ENCODE assay signal across 33 mouse cellular contexts in the genomic region with DNA sequence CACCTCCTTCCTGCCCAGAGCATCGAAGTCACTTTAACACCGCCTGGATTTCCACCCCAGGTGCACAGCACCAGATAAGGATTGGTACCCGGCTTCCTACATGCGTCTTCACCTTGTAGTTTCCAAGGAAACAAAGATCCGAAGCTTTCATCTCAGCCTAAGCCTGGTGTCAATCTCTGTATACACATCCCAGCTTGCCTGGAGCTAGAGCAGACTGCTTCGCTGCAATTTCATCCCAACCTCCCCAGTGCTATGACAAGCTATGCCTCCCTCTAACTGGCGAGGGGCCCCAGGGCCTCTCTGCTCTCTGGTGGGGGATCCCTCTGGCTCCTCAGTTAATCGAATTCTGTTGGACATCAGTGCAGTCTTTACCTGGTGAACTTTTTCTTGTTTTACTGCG. TPM values are rescaled to one million over a fixed set of nuclear protein-coding genes. Genes with fewer than 3 reads are reported as not detected.
DNase-seq lines count a peak whose midpoint lies in the region; ATAC-seq and TF ChIP-seq lines count a peak whose summit lies in the region.
"Had no signal": no experiment of that assay in that cellular context is flagged by ENCODE, and none has a peak within 500 bp of the region (broad histone marks: within the 10 kb centered on the region; RNA-seq: fewer than 3 reads in every experiment).

No protein-coding gene starts in this region.

- TF ChIP-seq CTCF in hindbrain, postnatal 0 days (IDR thresholded peaks at IDR 0.05; ENCODE audit: low read depth): no peak

- no peaks in the 10 kb centered on the region for H3K4me1 ChIP-seq in embryonic facial prominence, embryonic 11.5 days (ENCODE audit: control insufficient read depth, insufficient read depth, low read length)
- H3K4me1 ChIP-seq in embryonic facial prominence, embryonic 10.5 days: peaks cover 8% of the 10 kb centered on the region; the same call in 1 of the 2 replicates
- H3K4me1 ChIP-seq in hindbrain, postnatal 0 days (ENCODE audit: insufficient read depth, low read length): peaks cover 3% of the 10 kb centered on the region; the same call in 1 of the 2 replicates
- peaks cover 6% of the 10 kb centered on the region for H3K4me1 ChIP-seq in hindbrain, embryonic 10.5 days (replicated peaks)
- H3K4me1 ChIP-seq in embryonic facial prominence, embryonic 14.5 days (ENCODE audit: control insufficient read depth, insufficient read depth, low read length): no peaks in the 10 kb centered on the region
- H3K4me1 ChIP-seq in midbrain, embryonic 15.5 days: peaks cover 15% of the 10 kb centered on the region
- H3K4me1 ChIP-seq: heart, embryonic 13.5 days; liver, embryonic 13.5 days; midbrain, embryonic 12.5 days; neural tube, embryonic 12.5 days had no signal

- 72% methylated on average over 9 of the region's 9 CpGs for WGBS in embryonic facial prominence, embryonic 11.5 days
- 71% methylated on average over 9 of the region's 9 CpGs for WGBS in embryonic facial prominence, embryonic 10.5 days
- WGBS in hindbrain, postnatal 0 days: 62% methylated on average over 9 of the region's 9 CpGs
- WGBS in hindbrain, embryonic 10.5 days: 77% methylated on average over 9 of the region's 9 CpGs
- WGBS in embryonic facial prominence, embryonic 14.5 days: 58% methylated on average over 9 of the region's 9 CpGs
- 40% methylated on average over 9 of the region's 9 CpGs for WGBS in midbrain, embryonic 15.5 days

- no peak for ATAC-seq in embryonic facial prominence, embryonic 11.5 days (replicated peaks; ENCODE audit: insufficient number of reproducible peaks, low FRiP score, low TSS enrichment, low read depth)
- ATAC-seq in hindbrain, postnatal 0 days: peak; percentile 55; the same call in 1 of the 2 replicates
- ATAC-seq in embryonic facial prominence, embryonic 14.5 days (ENCODE audit: low read depth): no peak
- peak; percentile 82 for ATAC-seq in midbrain, embryonic 15.5 days (replicated peaks)
- ATAC-seq: activated CD4-positive, CD25-positive, alpha-beta regulatory T cell, adult 4 months had no signal

- peak; percentile 6 for DNase-seq in embryonic facial prominence, embryonic 11.5 days (ENCODE audit: low spot score)
- no peak for DNase-seq in embryonic facial prominence, embryonic 10.5 days (ENCODE audit: low spot score)
- DNase-seq in hindbrain, postnatal 0 days (ENCODE audit: low spot score): peak; percentile 45
- no peak for DNase-seq in hindbrain, embryonic 10.5 days (ENCODE audit: low spot score)
- peak; percentile 20 for DNase-seq in embryonic facial prominence, embryonic 14.5 days (ENCODE audit: low spot score)
- no peak for DNase-seq in layer of hippocampus, adult 9-10 months (ENCODE audit: low spot score)
- no peak for DNase-seq in frontal cortex, postnatal 10 days (ENCODE audit: low spot score in 2 of 2)
- DNase-seq: adrenal gland, adult 2 months; adrenal gland, postnatal 36 days; cerebellum, adult 9-10 months; cerebellum, postnatal 36 days; gastrocnemius, postnatal 36 days; heart, postnatal 10 days; kidney, adult 18-20 months; kidney, postnatal 25 days; left cerebral cortex, postnatal 4 days; liver, embryonic 13.5 days; lung, adult 18-20 months; lung, postnatal 10 days; right cerebral cortex, postnatal 14 days had no signal

- no peak overlapping the region for H3K27ac ChIP-seq in embryonic facial prominence, embryonic 11.5 days (replicated peaks; ENCODE audit: low read depth, low read length)
- no peak overlapping the region for H3K27ac ChIP-seq in embryonic facial prominence, embryonic 10.5 days (replicated peaks)
- no peak overlapping the region for H3K27ac ChIP-seq in hindbrain, postnatal 0 days
- no peak overlapping the region for H3K27ac ChIP-seq in hindbrain, embryonic 10.5 days
- H3K27ac ChIP-seq in embryonic facial prominence, embryonic 14.5 days (replicated peaks; ENCODE audit: low read depth, low read length): no peak overlapping the region
- peak overlapping the region; percentile 67 for H3K27ac ChIP-seq in midbrain, embryonic 15.5 days
- H3K27ac ChIP-seq: embryonic facial prominence, embryonic 13.5 days; heart, embryonic 13.5 days; hindbrain, embryonic 15.5 days; kidney, embryonic 15.5 days; liver, embryonic 13.5 days; midbrain, embryonic 12.5 days; neural tube, embryonic 12.5 days had no signal

- no peaks in the 10 kb centered on the region for H3K9me3 ChIP-seq in embryonic facial prominence, embryonic 11.5 days (replicated peaks; ENCODE audit: control insufficient read depth, low read length)
- no peaks in the 10 kb centered on the region for H3K9me3 ChIP-seq in embryonic facial prominence, embryonic 10.5 days
- no peaks in the 10 kb centered on the region for H3K9me3 ChIP-seq in hindbrain, postnatal 0 days (ENCODE audit: low read length)
- peaks cover 7% of the 10 kb centered on the region; the same call in 1 of the 2 replicates for H3K9me3 ChIP-seq in hindbrain, embryonic 10.5 days
- H3K9me3 ChIP-seq in embryonic facial prominence, embryonic 14.5 days (ENCODE audit: control insufficient read depth, low read length): no peaks in the 10 kb centered on the region
- no peaks in the 10 kb centered on the region for H3K9me3 ChIP-seq in midbrain, embryonic 15.5 days
- H3K9me3 ChIP-seq: embryonic facial prominence, embryonic 13.5 days; heart, embryonic 13.5 days; hindbrain, embryonic 15.5 days; kidney, embryonic 15.5 days; midbrain, embryonic 12.5 days; neural tube, embryonic 12.5 days had no signal

- no peak overlapping the region for H3K9ac ChIP-seq in embryonic facial prominence, embryonic 11.5 days (replicated peaks; ENCODE audit: low read length)
- H3K9ac ChIP-seq in hindbrain, postnatal 0 days (replicated peaks; ENCODE audit: low read length): no peak overlapping the region
- H3K9ac ChIP-seq in embryonic facial prominence, embryonic 14.5 days (ENCODE audit: low read depth, low read length): no peak overlapping the region
- no peak overlapping the region for H3K9ac ChIP-seq in midbrain, embryonic 15.5 days
- H3K9ac ChIP-seq: embryonic facial prominence, embryonic 13.5 days; heart, embryonic 13.5 days; hindbrain, embryonic 15.5 days; kidney, embryonic 15.5 days; liver, embryonic 13.5 days; midbrain, embryonic 12.5 days; neural tube, embryonic 12.5 days had no signal

- H3K36me3 ChIP-seq in embryonic facial prominence, embryonic 11.5 days (replicated peaks; ENCODE audit: control insufficient read depth, insufficient read depth, low read depth, low read length): no peaks in the 10 kb centered on the region
- H3K36me3 ChIP-seq in embryonic facial prominence, embryonic 10.5 days (replicated peaks): no peaks in the 10 kb centered on the region
- H3K36me3 ChIP-seq in hindbrain, postnatal 0 days (ENCODE audit: insufficient read depth, low read length): no peaks in the 10 kb centered on the region
- no peaks in the 10 kb centered on the region for H3K36me3 ChIP-seq in hindbrain, embryonic 10.5 days
- no peaks in the 10 kb centered on the region for H3K36me3 ChIP-seq in embryonic facial prominence, embryonic 14.5 days (ENCODE audit: control insufficient read depth, insufficient read depth, low read length)
- H3K36me3 ChIP-seq in midbrain, embryonic 15.5 days (replicated peaks): no peaks in the 10 kb centered on the region
- H3K36me3 ChIP-seq: embryonic facial prominence, embryonic 13.5 days; heart, embryonic 13.5 days; hindbrain, embryonic 15.5 days; kidney, embryonic 15.5 days; liver, embryonic 13.5 days; midbrain, embryonic 12.5 days; neural tube, embryonic 12.5 days had no signal

- H3K4me3 ChIP-seq in embryonic facial prominence, embryonic 11.5 days (ENCODE audit: low read depth, low read length): no peak overlapping the region
- no peak overlapping the region for H3K4me3 ChIP-seq in embryonic facial prominence, embryonic 10.5 days
- H3K4me3 ChIP-seq in hindbrain, postnatal 0 days (ENCODE audit: low read length): no peak overlapping the region
- H3K4me3 ChIP-seq in hindbrain, embryonic 10.5 days: no peak overlapping the region
- H3K4me3 ChIP-seq in embryonic facial prominence, embryonic 14.5 days (ENCODE audit: low read depth, low read length): no peak overlapping the region
- no peak overlapping the region for H3K4me3 ChIP-seq in midbrain, embryonic 15.5 days
- H3K4me3 ChIP-seq: embryonic facial prominence, embryonic 13.5 days; erythroblast, embryonic 14.5 days; hindbrain, embryonic 15.5 days; liver, embryonic 13.5 days; myocyte; neural tube, embryonic 12.5 days had no signal

- no peaks in the 10 kb centered on the region for H3K27me3 ChIP-seq in embryonic facial prominence, embryonic 11.5 days (ENCODE audit: control insufficient read depth, insufficient read depth, low read length)
- H3K27me3 ChIP-seq in embryonic facial prominence, embryonic 10.5 days (replicated peaks; ENCODE audit: low read depth, poor library complexity, severe bottlenecking): no peaks in the 10 kb centered on the region
- no peaks in the 10 kb centered on the region for H3K27me3 ChIP-seq in hindbrain, postnatal 0 days (ENCODE audit: insufficient read depth, low read length)
- no peaks in the 10 kb centered on the region for H3K27me3 ChIP-seq in hindbrain, embryonic 10.5 days (ENCODE audit: insufficient read depth, poor library complexity, severe bottlenecking)
- no peaks in the 10 kb centered on the region for H3K27me3 ChIP-seq in embryonic facial prominence, embryonic 14.5 days (replicated peaks; ENCODE audit: control insufficient read depth, insufficient read depth, low read length)
- no peaks in the 10 kb centered on the region for H3K27me3 ChIP-seq in midbrain, embryonic 15.5 days (replicated peaks)
- H3K27me3 ChIP-seq: embryonic facial prominence, embryonic 13.5 days; heart, embryonic 13.5 days; hindbrain, embryonic 15.5 days; kidney, embryonic 15.5 days; liver, embryonic 13.5 days; midbrain, embryonic 12.5 days; neural tube, embryonic 12.5 days had no signal

- no peak overlapping the region for H3K4me2 ChIP-seq in embryonic facial prominence, embryonic 11.5 days (ENCODE audit: low read depth, low read length)
- no peak overlapping the region for H3K4me2 ChIP-seq in hindbrain, postnatal 0 days (ENCODE audit: low read depth, low read length)
- H3K4me2 ChIP-seq in embryonic facial prominence, embryonic 14.5 days (ENCODE audit: low read depth, low read length): no peak overlapping the region
- H3K4me2 ChIP-seq in midbrain, embryonic 15.5 days: no peak overlapping the region
- H3K4me2 ChIP-seq: liver, embryonic 13.5 days had no signal

RNA-seq across cellular contexts. Expression of gene Col6a4, which starts 3.7 kb away (rescaled TPM):
- 0.22 TPM in 1 of 2 replicates, not detected in the other for polyA plus RNA-seq in embryonic facial prominence, embryonic 11.5 days (2014; fragmentation: Nextera tagmentation; extraction: Ambion mirVana)
- polyA plus RNA-seq in embryonic facial prominence, embryonic 10.5 days (2016; fragmentation: Nextera tagmentation; extraction: Ambion mirVana): 0.09 and 0.25 TPM in 2 replicates
- 0.54 and 1.3 TPM in 2 replicates for total RNA-seq in hindbrain, postnatal 0 days (2014; rRNA removed)
- 0.73 and 1.0 TPM in 2 replicates for polyA plus RNA-seq in hindbrain, postnatal 0 days (2015; fragmentation: Nextera tagmentation; extraction: Ambion mirVana)
- 0.10 and 0.26 TPM in 2 replicates for polyA plus RNA-seq in hindbrain, embryonic 10.5 days (2016; fragmentation: Nextera tagmentation; extraction: Ambion mirVana)
- 0.16 and 0.24 TPM in 2 replicates for polyA plus RNA-seq in embryonic facial prominence, embryonic 14.5 days (2014; fragmentation: Nextera tagmentation; extraction: Ambion mirVana)
- 1.8 TPM in 2 replicates for polyA plus RNA-seq in midbrain, embryonic 15.5 days (2015; fragmentation: Nextera tagmentation; extraction: Ambion mirVana)
- total RNA-seq: gastrocnemius, postnatal 36 days; heart, adult 8-10 months; hematopoietic stem cell, adult 5-6 weeks had no signal
- polyA plus RNA-seq: C2C12; erythroblast, embryonic 14.5 days; liver, embryonic 13.5 days had no signal

RNA-seq across cellular contexts. Expression of gene Glyctk, which starts 57.7 kb away (rescaled TPM):
- 2.2 and 2.3 TPM in 2 replicates for polyA plus RNA-seq in embryonic facial prominence, embryonic 11.5 days (2014; fragmentation: Nextera tagmentation; extraction: Ambion mirVana)
- 2.4 and 2.9 TPM in 2 replicates for polyA plus RNA-seq in embryonic facial prominence, embryonic 10.5 days (2016; fragmentation: Nextera tagmentation; extraction: Ambion mirVana)
- 1.3 and 1.8 TPM in 2 replicates for total RNA-seq in hindbrain, postnatal 0 days (2014; rRNA removed)
- polyA plus RNA-seq in hindbrain, postnatal 0 days (2015; fragmentation: Nextera tagmentation; extraction: Ambion mirVana): 1.2 and 1.7 TPM in 2 replicates
- 2.9 and 4.5 TPM in 2 replicates for polyA plus RNA-seq in hindbrain, embryonic 10.5 days (2016; fragmentation: Nextera tagmentation; extraction: Ambion mirVana)
- polyA plus RNA-seq in embryonic facial prominence, embryonic 14.5 days (2014; fragmentation: Nextera tagmentation; extraction: Ambion mirVana): 1.9 and 2.1 TPM in 2 replicates
- polyA plus RNA-seq in midbrain, embryonic 15.5 days (2015; fragmentation: Nextera tagmentation; extraction: Ambion mirVana): 4.5 and 4.9 TPM in 2 replicates

Comparison
In these comparisons a context has a peak if more than half of its experiments do, and no peak if none do; other contexts are left out.
1. DNase-seq: peak in embryonic facial prominence, embryonic 11.5 days (single experiment), hindbrain, postnatal 0 days (single experiment) and embryonic facial prominence, embryonic 14.5 days (single experiment); none in embryonic facial prominence, embryonic 10.5 days (single experiment), hindbrain, embryonic 10.5 days (single experiment), layer of hippocampus, adult 9-10 months (single experiment) and frontal cortex, postnatal 10 days (0 of 2).
2. ATAC-seq: peak in hindbrain, postnatal 0 days (single experiment) and midbrain, embryonic 15.5 days (single experiment); none in embryonic facial prominence, embryonic 11.5 days (single experiment) and embryonic facial prominence, embryonic 14.5 days (single experiment).